Mouse (Mus musculus) frontal cortex, postnatal 10 days (tissue): Measurements from ENCODE around the gene Msi2.

Experiments used
- DNase-seq, 2 experiments: peaks; one replicate each; pipeline ENCODE4 v3.0.0; 2022; ENCODE audit warnings: low spot score in 2 of 2, mixed read lengths in 1 of 2

Gene Msi2

DNA sequence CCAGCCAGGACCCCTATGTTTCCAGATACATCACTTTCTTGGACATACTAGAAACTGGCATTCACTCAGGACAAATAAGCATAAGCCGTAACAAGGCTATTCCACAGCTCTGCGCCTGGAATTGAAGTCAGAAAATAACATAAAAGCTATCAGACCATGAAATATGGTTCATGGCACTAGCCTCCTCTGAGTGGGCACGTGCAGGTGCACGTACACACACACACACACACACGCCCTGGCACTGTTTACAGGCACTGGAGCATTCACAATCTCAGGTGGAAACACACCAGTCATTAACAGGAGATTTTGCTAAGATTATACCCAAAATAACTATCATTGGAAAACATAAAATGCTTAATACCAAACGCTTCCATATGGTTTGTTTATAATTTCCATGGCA lies 81.4 kb downstream of the Msi2 start:
- DNase-seq, result no peak

DNA sequence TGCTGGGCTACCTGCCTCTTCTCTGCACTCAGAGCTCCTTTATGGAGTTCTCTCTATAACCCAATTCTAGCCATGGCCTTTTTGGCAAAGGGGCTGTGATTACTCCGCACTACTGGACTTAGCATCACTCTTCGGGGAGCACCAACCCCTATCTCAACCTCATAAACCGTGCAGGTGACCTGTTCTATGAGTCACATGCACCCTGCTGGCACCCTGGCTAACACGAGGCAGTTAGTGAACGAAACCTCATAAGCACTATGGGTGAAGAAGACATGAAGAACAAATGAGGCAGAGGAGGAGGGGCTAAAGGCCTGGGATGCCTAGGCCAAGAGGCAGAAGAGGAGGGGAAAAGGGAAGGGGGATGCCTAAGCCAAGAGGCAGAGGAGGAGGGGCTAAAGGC lies 82.0 kb downstream of the Msi2 start:
- DNase-seq, result no peak

DNA sequence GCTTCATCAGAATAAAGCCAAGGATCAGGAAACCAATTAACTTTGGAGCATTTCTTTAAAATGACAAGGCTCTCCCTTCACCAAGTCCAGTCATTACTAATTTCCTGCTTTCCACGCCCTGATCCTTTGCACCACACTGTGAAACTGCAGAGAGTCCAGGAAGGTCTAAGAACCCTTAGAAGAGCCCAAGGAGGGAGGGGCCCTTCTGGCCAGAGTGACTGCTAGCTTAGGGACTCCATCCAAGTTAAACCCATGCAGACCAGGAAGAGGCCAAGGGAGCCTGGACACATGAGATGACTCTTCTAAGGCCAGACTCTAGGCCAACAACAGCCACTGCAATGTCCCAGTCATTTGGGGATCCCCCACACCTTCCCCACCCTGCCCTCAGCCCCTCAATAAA lies 83.7 kb downstream of the Msi2 start:
- DNase-seq, result no peak

GRCm38 (mm10) chr11:88631932-88632230 lies 86.4 kb downstream of the Msi2 start:
- no peak for DNase-seq

DNA sequence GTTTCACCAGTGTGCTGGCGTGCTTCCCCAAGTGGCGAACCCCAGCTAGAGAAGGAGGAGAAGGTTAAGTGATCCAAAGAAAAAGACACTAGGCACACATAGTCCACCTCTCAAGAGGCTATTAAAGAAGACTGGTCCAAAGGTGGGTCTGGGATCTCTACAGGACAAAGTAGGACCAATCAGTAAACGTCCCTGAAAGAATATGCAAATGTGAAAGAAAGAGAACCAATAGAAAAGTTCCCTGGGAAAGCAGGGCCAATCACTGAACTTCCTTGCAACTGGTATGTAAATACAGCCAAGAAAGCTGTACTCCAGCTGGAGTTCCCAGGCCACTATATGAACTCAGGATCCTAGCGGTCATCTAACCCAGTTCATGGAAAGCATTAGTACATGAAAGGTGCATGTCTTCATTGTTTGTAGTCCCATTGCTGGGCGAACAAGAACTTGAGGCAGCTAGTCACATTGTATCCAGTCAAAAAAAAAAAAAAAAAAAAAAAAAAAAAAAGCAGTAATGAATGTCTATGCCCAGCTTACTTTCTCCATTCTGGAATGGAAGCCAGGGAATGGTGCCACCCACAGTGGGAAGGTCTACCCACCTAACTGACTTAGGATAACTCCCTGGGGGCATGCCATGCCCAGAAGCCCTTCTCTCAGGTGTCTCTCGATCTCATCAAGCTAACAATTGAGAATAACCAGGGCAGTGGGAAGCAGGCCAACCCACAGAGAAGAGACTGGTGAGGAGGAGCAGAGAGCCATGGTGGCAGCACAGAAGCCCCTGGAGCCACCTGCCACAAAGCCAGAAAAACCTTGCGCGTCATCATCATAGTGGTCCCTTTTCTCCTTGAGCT lies 87.0 kb downstream of the Msi2 start:
- DNase-seq, result no peak

DNA sequence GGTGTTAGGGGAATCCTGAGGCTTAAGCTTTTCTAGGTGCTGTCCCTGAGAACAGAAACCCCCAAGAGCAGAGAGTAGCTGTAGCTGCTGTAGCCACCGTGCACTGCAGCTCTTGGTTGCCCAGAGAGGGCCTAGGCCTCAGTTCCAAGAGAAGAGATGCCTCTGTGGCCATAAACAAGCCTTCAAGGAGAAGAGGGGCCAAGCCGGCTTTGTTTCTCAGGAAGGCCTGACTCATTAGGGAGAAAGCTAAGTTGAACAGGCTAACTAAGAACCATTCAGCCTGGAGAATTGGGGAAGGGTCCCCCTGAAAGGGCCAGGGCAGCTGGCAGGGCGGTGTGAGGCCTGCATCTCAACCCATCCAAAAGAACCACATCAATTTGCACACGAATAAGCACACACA lies 88.7 kb downstream of the Msi2 start:
- peak; percentile 33 to 39 for DNase-seq

- no peak for DNase-seq
Observed at GRCm38 (mm10) chr11:88629165-88629564, 89.1 kb downstream of the Msi2 start.

GRCm38 (mm10) chr11:88628676-88629075 lies 89.6 kb downstream of the Msi2 start:
- no peak for DNase-seq

GRCm38 (mm10) chr11:88627327-88627726 lies 91.0 kb downstream of the Msi2 start:
- DNase-seq, result no peak

- DNase-seq, result no peak
Observed at GRCm38 (mm10) chr11:88626576-88626975, 91.7 kb downstream of the Msi2 start.

- DNase-seq, result no peak
Observed at GRCm38 (mm10) chr11:88626061-88626460, 92.3 kb downstream of the Msi2 start.

DNA sequence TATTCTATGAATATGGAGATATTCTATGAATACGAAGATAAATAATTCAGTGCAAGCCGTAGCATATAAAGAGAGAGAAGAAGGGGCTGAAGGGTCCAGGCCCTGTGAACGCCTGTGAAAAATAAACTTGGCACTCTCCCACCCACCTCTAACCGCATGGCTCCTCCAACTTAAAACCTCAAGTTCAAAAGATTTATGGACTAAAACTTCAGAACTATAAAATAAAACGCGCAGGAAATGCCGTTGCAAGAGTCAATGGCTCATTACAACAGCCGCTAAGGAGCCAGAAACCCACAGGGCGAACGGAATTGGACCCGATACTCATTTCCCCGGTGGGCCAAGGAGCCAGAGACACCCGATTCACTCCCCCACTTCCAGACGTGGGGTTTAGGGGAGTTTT lies 93.2 kb downstream of the Msi2 start:
- no peak for DNase-seq

DNA sequence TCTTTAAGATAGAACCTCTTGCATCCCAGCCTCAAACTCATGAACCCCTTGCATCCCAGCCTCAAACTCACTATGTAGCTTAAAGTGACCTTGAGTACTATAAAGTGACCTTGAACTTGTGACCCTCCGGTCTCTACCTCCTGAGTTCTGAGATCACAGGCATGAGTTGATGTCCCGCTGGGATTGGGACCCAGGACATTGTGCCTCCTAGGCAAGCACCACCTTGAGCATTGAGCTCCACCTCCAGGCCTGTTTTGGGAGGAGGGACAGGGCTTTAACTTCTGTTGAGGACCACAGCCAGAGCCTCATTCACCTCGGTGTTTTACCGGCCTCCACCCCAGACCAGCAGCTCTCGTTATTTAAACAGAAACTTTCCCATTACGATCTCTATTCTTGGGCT lies 93.7 kb downstream of the Msi2 start:
- no peak for DNase-seq

GRCm38 (mm10) chr11:88623671-88624070 lies 94.6 kb downstream of the Msi2 start:
- DNase-seq, result no peak

DNA sequence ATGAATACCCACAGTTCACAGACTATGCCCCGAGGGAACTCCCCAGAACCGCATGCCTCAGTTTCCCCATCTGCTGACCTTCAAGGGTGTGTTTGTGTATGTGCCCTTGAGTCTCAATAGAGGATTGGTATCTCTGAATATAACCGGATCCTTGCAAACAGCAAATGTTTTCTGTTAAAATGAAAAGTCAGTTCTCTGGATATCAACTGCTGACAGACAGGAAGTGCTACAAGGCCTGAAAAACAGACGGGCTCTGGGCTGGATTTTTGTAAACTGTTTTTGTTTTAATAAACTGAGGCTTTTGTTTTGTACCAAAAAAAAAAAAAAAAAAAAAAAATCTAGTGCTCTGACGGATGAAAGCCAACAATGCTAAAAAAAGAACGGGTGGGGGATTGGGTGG lies 95.8 kb downstream of the Msi2 start:
- DNase-seq, result no peak

GRCm38 (mm10) chr11:88621789-88622188 lies 96.5 kb downstream of the Msi2 start:
- no peak for DNase-seq

DNA sequence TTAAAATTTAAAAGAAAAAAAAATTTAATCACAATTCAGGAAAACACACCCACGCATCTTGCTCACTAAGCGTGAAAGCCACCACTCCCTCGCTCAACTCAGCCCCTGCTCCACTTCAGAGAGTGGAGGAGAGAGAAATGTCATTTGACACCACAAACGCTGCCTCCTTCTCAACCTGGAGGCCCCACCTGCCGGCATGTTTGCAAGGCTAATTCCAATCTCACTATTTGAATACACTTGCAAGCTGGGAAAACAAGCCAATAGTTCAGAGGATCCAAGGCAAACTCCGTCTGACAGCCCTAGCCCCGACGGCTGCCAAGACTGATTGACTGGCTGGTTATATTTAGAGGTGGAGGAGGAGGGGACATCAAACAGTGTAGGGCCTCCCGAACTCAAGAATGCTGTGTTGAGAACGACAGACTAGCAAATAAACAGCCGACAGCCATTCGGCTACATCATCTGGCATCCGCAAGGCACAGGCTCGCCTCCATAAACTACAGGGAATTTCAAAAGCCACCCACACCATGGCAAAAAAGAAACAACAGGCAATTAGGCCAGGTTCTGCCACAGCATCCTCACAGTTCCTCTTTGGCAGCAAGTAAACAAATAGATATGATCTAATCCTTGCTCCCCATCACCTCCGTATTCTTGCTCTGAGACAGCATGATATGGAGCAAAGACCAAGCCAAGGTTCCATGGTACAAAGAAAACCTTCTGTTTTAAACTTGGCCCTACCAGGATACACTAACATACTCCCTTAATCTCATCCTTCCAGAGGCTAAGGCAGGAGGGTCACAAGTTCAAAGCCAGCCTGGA lies 97.9 kb downstream of the Msi2 start:
- peak; percentile 32 to 37 for DNase-seq

DNA sequence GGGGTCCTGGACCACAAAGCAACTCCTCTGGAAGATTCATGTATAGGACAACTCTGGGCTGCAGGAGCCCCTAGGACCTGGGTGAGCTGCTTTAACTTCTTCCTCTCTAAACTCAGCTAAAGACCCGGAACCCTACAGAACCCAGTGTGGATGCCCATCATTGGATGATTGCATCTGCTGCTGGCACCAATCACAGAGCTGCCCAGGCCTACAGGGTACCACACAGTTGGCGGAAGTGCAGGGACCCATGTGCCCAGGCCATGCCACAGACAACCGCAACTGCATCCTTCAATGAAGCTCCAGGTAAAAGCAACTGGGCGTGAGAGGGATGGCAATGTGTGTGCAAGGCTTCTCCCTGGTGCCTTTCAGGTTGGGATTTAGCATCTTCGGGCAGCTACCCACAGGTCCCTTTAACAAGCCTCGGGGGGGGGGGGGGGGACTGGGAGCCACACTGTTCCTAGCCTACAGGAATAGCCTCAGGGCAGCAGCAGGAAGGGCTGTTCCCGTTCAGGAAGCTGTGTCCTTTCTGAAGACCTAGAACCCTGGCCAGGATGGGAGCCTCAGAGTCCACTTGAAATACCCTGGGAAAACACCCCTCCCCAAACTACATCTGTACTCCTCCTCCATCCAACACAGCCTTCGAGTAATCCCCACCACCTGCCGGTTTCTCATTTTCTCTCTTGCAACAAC lies 98.7 kb downstream of the Msi2 start:
- no peak for DNase-seq

- no peak for DNase-seq
Observed at GRCm38 (mm10) chr11:88618732-88619309, 99.5 kb downstream of the Msi2 start.

- no peak for DNase-seq
Observed at GRCm38 (mm10) chr11:88618005-88618501, 100.3 kb downstream of the Msi2 start.

- DNase-seq, result no peak
Observed at GRCm38 (mm10) chr11:88617380-88617779, 100.9 kb downstream of the Msi2 start.
